Mouse (Mus musculus) 3T3-L1 (cell line): ENCODE results near the gene Mia3.
"Not testable (repeated sequence)": the region's sequence is repeated elsewhere in the genome, so short reads cannot be mapped to it uniquely, and the experiment has no call there.

Source experiments
- DNase-seq: peaks from one replicate; pipeline ENCODE4 v3.0.0-alpha.2; 2015; ENCODE audit warnings: low read depth, low spot score

Gene Mia3

GRCm38 (mm10) chr1:183369427-183370014, at the start of gene Mia3:
Gene Mia3, minus strand, starts transcription at chr1:183369553.
- peak; percentile 98 for DNase-seq

- DNase-seq: no peak
Measured at GRCm38 (mm10) chr1:183417873-183418272, 48.5 kb upstream of the Mia3 start, which contains the start of gene Hhipl2. Gene Hhipl2, plus strand, starts transcription at chr1:183418215.

GRCm38 (mm10) chr1:183414081-183414727, 44.9 kb upstream of the Mia3 start:
- peak; percentile 27 for DNase-seq

- no peak for DNase-seq
Measured at GRCm38 (mm10) chr1:183403396-183403795, 34.0 kb upstream of the Mia3 start.

GRCm38 (mm10) chr1:183388426-183389406, 19.4 kb upstream of the Mia3 start, which contains the start of gene Taf1a:
Gene Taf1a, plus strand, starts transcription at chr1:183388981.
- peak; percentile 98 for DNase-seq

- not testable (repeated sequence) for DNase-seq
Measured at GRCm38 (mm10) chr1:183387421-183387820, 18.1 kb upstream of the Mia3 start.

- no peak for DNase-seq
Measured at GRCm38 (mm10) chr1:183382621-183383020, 13.3 kb upstream of the Mia3 start.

GRCm38 (mm10) chr1:183381816-183382215, 12.5 kb upstream of the Mia3 start:
- peak; percentile 69 for DNase-seq

- DNase-seq: not testable (repeated sequence)
Measured at GRCm38 (mm10) chr1:183379376-183379775, 10.0 kb upstream of the Mia3 start.

GRCm38 (mm10) chr1:183378321-183378941, 9.1 kb upstream of the Mia3 start:
- DNase-seq: peak; percentile 67

GRCm38 (mm10) chr1:183377045-183377444, 7.7 kb upstream of the Mia3 start:
- DNase-seq: no peak

GRCm38 (mm10) chr1:183374728-183375127, 5.4 kb upstream of the Mia3 start:
- DNase-seq: no peak

GRCm38 (mm10) chr1:183368601-183369400, 552 bp downstream of the Mia3 start:
- DNase-seq: peak; percentile 29

GRCm38 (mm10) chr1:183366361-183366760, 3.0 kb downstream of the Mia3 start:
- no peak for DNase-seq

GRCm38 (mm10) chr1:183363577-183363867, 5.8 kb downstream of the Mia3 start:
- no peak for DNase-seq

- no peak for DNase-seq
Measured at GRCm38 (mm10) chr1:183362729-183363576, 6.4 kb downstream of the Mia3 start.

GRCm38 (mm10) chr1:183362301-183362700, 7.1 kb downstream of the Mia3 start:
- no peak for DNase-seq

- DNase-seq: no peak
Measured at GRCm38 (mm10) chr1:183358901-183359300, 10.5 kb downstream of the Mia3 start.

GRCm38 (mm10) chr1:183349840-183350239, 19.5 kb downstream of the Mia3 start:
- peak; percentile 95 for DNase-seq

GRCm38 (mm10) chr1:183345817-183346195, 23.5 kb downstream of the Mia3 start:
- peak; percentile 11 for DNase-seq
